In the genomic region with DNA sequence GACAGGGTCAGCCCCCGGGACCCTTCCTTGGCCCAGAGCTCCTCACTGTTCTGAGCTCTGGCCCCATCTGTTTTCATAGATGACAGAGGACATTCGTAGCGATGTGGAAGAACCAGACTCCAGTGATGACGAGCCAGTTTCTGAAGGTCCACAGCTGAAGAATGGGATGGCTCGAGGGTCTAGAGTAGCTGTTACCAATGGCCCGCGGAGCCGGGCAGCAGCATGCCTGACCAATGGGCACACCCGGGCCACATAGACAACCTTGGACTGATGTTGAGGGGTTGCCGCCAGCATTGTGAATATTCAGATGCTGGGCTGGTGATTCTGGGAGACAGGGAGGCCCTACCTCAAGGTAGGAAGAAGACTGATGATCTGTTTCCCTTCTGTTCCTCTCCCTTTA, we compare ENCODE assay signal across 26 mouse cellular contexts.
"Had no signal": no experiment of that assay in that cellular context is flagged by ENCODE, and none has a peak within 500 bp of the region (broad histone marks: within the 10 kb centered on the region; RNA-seq: fewer than 3 reads in every experiment).

No protein-coding gene starts in this region.

- H3K9me3 ChIP-seq: heart, embryonic 13.5 days; heart, embryonic 15.5 days; hindbrain, embryonic 13.5 days; hindbrain, embryonic 15.5 days; kidney, embryonic 15.5 days; limb, embryonic 12.5 days; liver, embryonic 13.5 days; liver, embryonic 15.5 days had no signal

- H3K36me3 ChIP-seq: liver, embryonic 13.5 days; liver, embryonic 15.5 days had no signal

- H3K27ac ChIP-seq: heart, embryonic 13.5 days; heart, embryonic 15.5 days; hindbrain, embryonic 13.5 days; hindbrain, embryonic 15.5 days; hindbrain, postnatal 0 days; kidney, embryonic 15.5 days; kidney, postnatal 0 days; limb, embryonic 12.5 days; liver, embryonic 13.5 days; liver, embryonic 15.5 days had no signal

- H3K27me3 ChIP-seq: heart, embryonic 13.5 days; heart, embryonic 15.5 days; hindbrain, embryonic 13.5 days; hindbrain, embryonic 15.5 days; kidney, embryonic 15.5 days; limb, embryonic 12.5 days; liver, embryonic 13.5 days; liver, embryonic 15.5 days had no signal

- H3K4me2 ChIP-seq: heart, embryonic 11.5 days; heart, embryonic 13.5 days; heart, embryonic 15.5 days; hindbrain, embryonic 13.5 days; hindbrain, embryonic 15.5 days; kidney, embryonic 15.5 days; limb, embryonic 12.5 days; liver, embryonic 11.5 days; liver, embryonic 13.5 days; liver, embryonic 15.5 days had no signal

- H3K9ac ChIP-seq: heart, embryonic 13.5 days; heart, embryonic 15.5 days; hindbrain, embryonic 13.5 days; hindbrain, embryonic 15.5 days; kidney, embryonic 15.5 days; limb, embryonic 12.5 days; liver, embryonic 13.5 days; liver, embryonic 15.5 days had no signal

- H3K4me1 ChIP-seq: heart, embryonic 15.5 days; hindbrain, embryonic 13.5 days; hindbrain, embryonic 15.5 days; kidney, embryonic 15.5 days; limb, embryonic 12.5 days; liver, embryonic 13.5 days; liver, embryonic 15.5 days had no signal

- ATAC-seq: hindbrain, postnatal 0 days; intestine, embryonic 16.5 days had no signal

- H3K4me3 ChIP-seq: heart, embryonic 13.5 days; heart, embryonic 15.5 days; hindbrain, embryonic 13.5 days; hindbrain, embryonic 15.5 days; kidney, embryonic 15.5 days; limb, embryonic 12.5 days; liver, embryonic 13.5 days; liver, embryonic 15.5 days had no signal

- DNase-seq: gastrocnemius, postnatal 14 days; gastrocnemius, postnatal 36 days; heart, adult 18-20 months; heart, postnatal 36 days; kidney, adult 11 months; kidney, adult 2 months; kidney, adult 9 months; kidney, postnatal 14 days; kidney, postnatal 36 days; layer of hippocampus, adult 9-11 months; layer of hippocampus, postnatal 36 days; left cerebral cortex, postnatal 4 days; liver; liver, embryonic 13.5 days had no signal
